Mouse (Mus musculus) gonadal fat pad, adult 2 months (tissue): ENCODE measurements at regions not wholly inside any gene's neighbourhood (a gene's known extent, or its start where the extent isn't known, plus 50 kb on each side); places are given as distances from the start of the nearest gene placed in this dataset.
A peak's percentile ranks its signal among the peaks of the same experiment; 100 is the strongest.

ENCODE experiments used
- DNase-seq: peaks from one replicate; pipeline ENCODE4 v3.0.0-alpha.2; 2012; ENCODE audit warnings: low read depth

GRCm38 (mm10) chr10:117896911-117897643 is 51.2 kb upstream of the Rap1b start:
- DNase-seq: no peak

- no peak for DNase-seq
Measured at GRCm38 (mm10) chr10:117897766-117898165, 51.9 kb upstream of the Rap1b start.

GRCm38 (mm10) chr10:117898391-117898790 is 52.6 kb upstream of the Rap1b start:
- no peak for DNase-seq

- DNase-seq: no peak
Measured at GRCm38 (mm10) chr10:117899410-117899935, 53.6 kb upstream of the Rap1b start.

GRCm38 (mm10) chr10:117905666-117906266 is 59.9 kb upstream of the Rap1b start:
- no peak for DNase-seq

- DNase-seq: peak; percentile 4
Measured at GRCm38 (mm10) chr10:117906267-117906811, 60.5 kb upstream of the Rap1b start.

GRCm38 (mm10) chr10:117908079-117908675 is 62.3 kb upstream of the Rap1b start:
- peak; percentile 13 for DNase-seq

GRCm38 (mm10) chr10:117909155-117909554 is 63.3 kb upstream of the Rap1b start:
- no peak for DNase-seq

GRCm38 (mm10) chr10:117909811-117910239 is 64.0 kb upstream of the Rap1b start:
- DNase-seq: no peak

- no peak for DNase-seq
Measured at GRCm38 (mm10) chr10:117910426-117910825, 64.6 kb upstream of the Rap1b start.

- no peak for DNase-seq
Measured at GRCm38 (mm10) chr10:117915011-117915735, 69.3 kb upstream of the Rap1b start.

GRCm38 (mm10) chr10:117916280-117916679 is 70.4 kb upstream of the Rap1b start:
- DNase-seq: no peak

GRCm38 (mm10) chr10:117917870-117918269 is 72.0 kb upstream of the Rap1b start:
- no peak for DNase-seq

- no peak for DNase-seq
Measured at GRCm38 (mm10) chr10:117918616-117919015, 72.8 kb upstream of the Rap1b start.

- no peak for DNase-seq
Measured at GRCm38 (mm10) chr10:117919186-117919941, 73.5 kb upstream of the Rap1b start.

- DNase-seq: no peak
Measured at GRCm38 (mm10) chr10:117925186-117925585, 79.4 kb upstream of the Rap1b start.

- no peak for DNase-seq
Measured at GRCm38 (mm10) chr10:117925611-117926555, 80.0 kb upstream of the Rap1b start.

GRCm38 (mm10) chr10:117928998-117929397 is 83.2 kb upstream of the Rap1b start:
- DNase-seq: no peak

GRCm38 (mm10) chr10:117934797-117935196 is 89.0 kb upstream of the Rap1b start:
- DNase-seq: no peak

GRCm38 (mm10) chr10:117938717-117939116 is 92.9 kb upstream of the Rap1b start:
- no peak for DNase-seq
